Mouse (Mus musculus) MEL (cell line): ENCODE results near the gene Abhd4.

Experiments used
- CTCF ChIP-seq, 3 experiments: IDR thresholded peaks in 2 of 3; conservative IDR thresholded peaks in 1 of 3; 2 replicates each; pipeline ENCODE4 v1.5.1; 2011 to 2012; ENCODE audit warnings: low read length in 3 of 3, low read depth in 2 of 3, mild to moderate bottlenecking in 2 of 3, improper control_type of control experiment in 1 of 3, inconsistent platforms in 1 of 3, mixed read lengths in 1 of 3, moderate library complexity in 1 of 3; ENCODE audit not compliant: control insufficient read depth in 1 of 3, insufficient read depth in 1 of 3, poor library complexity in 1 of 3, severe bottlenecking in 1 of 3
- E2F4 ChIP-seq: IDR thresholded peaks from 2 replicates; pipeline ENCODE4 v1.6.1; 2011; ENCODE audit warnings: low read depth, low read length, improper control_type of control experiment, borderline replicate concordance
- EP300 ChIP-seq, 2 experiments: IDR thresholded peaks; 2 replicates each; pipeline ENCODE4 v1.6.1; 2011; ENCODE audit warnings: improper control_type of control experiment in 2 of 2, low read length in 2 of 2, low read depth in 1 of 2, mild to moderate bottlenecking in 1 of 2
- HCFC1 ChIP-seq: IDR thresholded peaks from 2 replicates; pipeline ENCODE4 v1.6.1; 2012; ENCODE audit warnings: low read depth, mild to moderate bottlenecking, inconsistent platforms, low read length, improper control_type of control experiment, moderate library complexity
- MAFK ChIP-seq: IDR thresholded peaks from 2 replicates; pipeline ENCODE4 v1.6.1; 2011; ENCODE audit warnings: low read depth, mild to moderate bottlenecking, low read length, improper control_type of control experiment, borderline replicate concordance
- MEF2A ChIP-seq: IDR thresholded peaks from 2 replicates; pipeline ENCODE4 v1.6.1; 2014; ENCODE audit warnings: low read depth, mild to moderate bottlenecking, inconsistent platforms, low read length, improper control_type of control experiment; ENCODE audit not compliant: poor library complexity, insufficient replicate concordance, severe bottlenecking; ENCODE audit errors: extremely low read depth
- MXI1 ChIP-seq: IDR thresholded peaks from 2 replicates; pipeline ENCODE4 v1.6.1; 2011; ENCODE audit warnings: mild to moderate bottlenecking, low read depth, low read length, improper control_type of control experiment
- POLR2A ChIP-seq, 2 experiments: IDR thresholded peaks; 2 replicates each; pipeline ENCODE4 v1.6.1; 2011 to 2012; ENCODE audit warnings: low read length in 2 of 2, mild to moderate bottlenecking in 2 of 2, control low read depth in 1 of 2, improper control_type of control experiment in 1 of 2, low read depth in 1 of 2, moderate library complexity in 1 of 2; ENCODE audit not compliant: control insufficient read depth in 1 of 2, insufficient read depth in 1 of 2, poor library complexity in 1 of 2
- SMC3 ChIP-seq: IDR thresholded peaks from 2 replicates; pipeline ENCODE4 v1.6.1; 2011; ENCODE audit warnings: low read depth, low read length, improper control_type of control experiment
- TAL1 ChIP-seq: IDR thresholded peaks from 2 replicates; pipeline ENCODE4 v1.6.1; 2012; ENCODE audit warnings: mild to moderate bottlenecking, inconsistent platforms, low read length, moderate library complexity, mixed read lengths
- ZC3H11A ChIP-seq: IDR thresholded peaks from 2 replicates; pipeline ENCODE4 v1.6.1; 2012; ENCODE audit warnings: low read depth, mild to moderate bottlenecking, inconsistent platforms, low read length, improper control_type of control experiment
- ZKSCAN1 ChIP-seq: IDR thresholded peaks from 2 replicates; pipeline ENCODE4 v1.6.1; 2012; ENCODE audit warnings: low read depth, mild to moderate bottlenecking, inconsistent platforms, low read length, improper control_type of control experiment, moderate library complexity
- ZNF384 ChIP-seq: IDR thresholded peaks from 2 replicates; pipeline ENCODE4 v1.6.1; 2012; ENCODE audit warnings: low read depth, mild to moderate bottlenecking, inconsistent platforms, low read length, improper control_type of control experiment

DNA sequence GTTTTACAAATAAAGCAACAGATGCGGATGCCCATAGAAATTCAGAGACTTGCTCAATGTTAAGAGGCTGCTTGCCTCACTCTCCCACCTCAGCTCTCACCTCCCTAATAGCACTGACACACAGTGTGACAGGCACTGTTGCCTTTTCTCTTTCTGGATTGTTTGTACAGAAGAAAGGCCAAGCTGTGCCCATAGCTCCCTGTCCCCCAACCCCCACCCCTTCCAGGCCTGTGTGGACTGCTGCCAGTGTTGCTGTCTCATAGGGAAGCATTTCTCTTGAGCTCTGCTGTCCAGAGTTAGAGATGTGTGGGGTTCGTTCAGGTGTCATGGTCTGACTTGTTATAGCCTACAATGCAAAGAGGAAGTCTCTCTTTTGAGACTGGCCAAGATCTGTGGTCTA lies 6.2 kb downstream of the Abhd4 start:
- TF ChIP-seq POLR2A (IDR thresholded peaks at IDR 0.05; ENCODE audit: control insufficient read depth in 1 of 2, insufficient read depth in 1 of 2, low read depth in 1 of 2, low read length in 2 of 2, poor library complexity in 1 of 2) = no peak
- TF ChIP-seq EP300 (IDR thresholded peaks at IDR 0.05; ENCODE audit: low read depth in 1 of 2, low read length in 2 of 2) = no peak
- no peak for TF ChIP-seq CTCF (IDR thresholded peaks at IDR 0.05 in 2 of 3, conservative IDR thresholded peaks at IDR 0.05 in 1 of 3; ENCODE audit: control insufficient read depth in 1 of 3, insufficient read depth in 1 of 3, low read depth in 2 of 3, low read length in 3 of 3, poor library complexity in 1 of 3, severe bottlenecking in 1 of 3)
- no peak for TF ChIP-seq MEF2A
- TF ChIP-seq ZC3H11A = no peak
- TF ChIP-seq TAL1 = no peak
- no peak for TF ChIP-seq HCFC1
- TF ChIP-seq MAFK = no peak
- no peak for TF ChIP-seq ZNF384
- no peak for TF ChIP-seq SMC3
- no peak for TF ChIP-seq MXI1
- no peak for TF ChIP-seq ZKSCAN1
- TF ChIP-seq E2F4 = no peak
